Mouse (Mus musculus): ENCODE measurements at regions not wholly inside any gene's neighbourhood (a gene's known extent, or its start where the extent isn't known, plus 50 kb on each side); places are given as distances from the start of the nearest gene placed in this dataset.

DNA sequence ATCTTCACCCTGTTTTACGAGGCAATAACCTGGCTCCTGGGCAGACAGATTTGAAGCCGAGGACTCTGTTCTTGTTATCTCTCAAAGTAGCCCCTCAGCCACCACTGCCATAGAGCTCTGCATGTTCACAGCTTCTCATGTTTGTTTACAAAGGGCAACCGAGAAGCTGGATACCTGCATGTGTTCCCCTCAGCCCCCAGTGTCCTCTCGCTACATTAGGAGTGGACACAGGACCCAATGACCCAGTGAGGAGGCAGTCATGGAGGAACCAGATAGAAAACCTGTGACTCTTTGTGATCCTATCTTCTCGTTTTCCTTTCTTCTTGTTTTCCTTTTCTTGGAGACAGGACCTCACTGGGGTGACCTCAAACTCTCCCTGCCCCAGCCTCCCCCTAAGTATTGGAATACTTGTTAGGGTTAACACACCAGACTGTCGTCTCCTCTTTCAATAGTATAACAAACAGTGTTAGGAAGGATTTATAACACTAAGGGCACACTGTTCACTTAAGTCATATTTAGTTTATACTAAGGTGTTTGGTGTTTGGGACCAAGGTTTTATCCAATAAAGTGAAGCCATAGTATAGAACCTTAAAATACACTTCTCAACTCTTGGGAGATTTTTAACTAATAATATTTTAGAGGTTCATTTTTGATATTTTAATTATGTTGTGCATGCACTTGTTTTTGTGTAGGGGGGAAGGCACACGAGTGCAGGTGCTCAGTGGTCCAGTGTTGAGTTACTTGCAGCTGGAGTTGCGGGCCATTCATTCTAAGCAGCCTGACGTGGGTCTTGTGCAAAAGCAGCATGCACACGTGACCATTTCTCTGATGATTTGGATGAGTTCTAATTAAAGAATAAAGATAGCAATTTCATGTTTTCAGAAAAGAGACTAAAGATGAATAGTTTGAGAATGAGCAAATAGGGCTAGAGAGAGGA, 422.9 kb upstream of the BB014433 start:
- no peak for TF ChIP-seq CTCF (IDR thresholded peaks at IDR 0.05; ENCODE audit: borderline replicate concordance, control insufficient read depth, extremely low read depth, insufficient read depth, low read length, poor library complexity)
- TF ChIP-seq POLR2A (IDR thresholded peaks at IDR 0.05; ENCODE audit: control insufficient read depth, extremely low read depth, insufficient read depth, low read length, poor library complexity): no peak

Measured in thymus, adult 2 months (tissue).